Mouse (Mus musculus) ES-E14 (cell line): ENCODE results near the gene Cntn4.

Experiments used
- CHD2 ChIP-seq: IDR thresholded peaks from 2 replicates; pipeline ENCODE4 v1.6.1; 2014; ENCODE audit warnings: mild to moderate bottlenecking, low read depth, low read length, inconsistent platforms
- HCFC1 ChIP-seq: IDR thresholded peaks from 2 replicates; pipeline ENCODE4 v1.6.1; 2012; ENCODE audit warnings: low read length, inconsistent platforms, borderline replicate concordance; ENCODE audit not compliant: insufficient read depth
- MAFK ChIP-seq: IDR thresholded peaks from 2 replicates; pipeline ENCODE4 v1.6.1; 2014; ENCODE audit warnings: mild to moderate bottlenecking, low read depth, low read length, inconsistent platforms; ENCODE audit not compliant: insufficient read depth
- ZC3H11A ChIP-seq: IDR thresholded peaks from 2 replicates; pipeline ENCODE4 v1.6.1; 2012; ENCODE audit warnings: low read depth, mild to moderate bottlenecking, inconsistent platforms, low read length, borderline replicate concordance
- ZNF384 ChIP-seq: IDR thresholded peaks from 2 replicates; pipeline ENCODE4 v1.6.1; 2012; ENCODE audit warnings: low read depth, low read length, inconsistent platforms

DNA sequence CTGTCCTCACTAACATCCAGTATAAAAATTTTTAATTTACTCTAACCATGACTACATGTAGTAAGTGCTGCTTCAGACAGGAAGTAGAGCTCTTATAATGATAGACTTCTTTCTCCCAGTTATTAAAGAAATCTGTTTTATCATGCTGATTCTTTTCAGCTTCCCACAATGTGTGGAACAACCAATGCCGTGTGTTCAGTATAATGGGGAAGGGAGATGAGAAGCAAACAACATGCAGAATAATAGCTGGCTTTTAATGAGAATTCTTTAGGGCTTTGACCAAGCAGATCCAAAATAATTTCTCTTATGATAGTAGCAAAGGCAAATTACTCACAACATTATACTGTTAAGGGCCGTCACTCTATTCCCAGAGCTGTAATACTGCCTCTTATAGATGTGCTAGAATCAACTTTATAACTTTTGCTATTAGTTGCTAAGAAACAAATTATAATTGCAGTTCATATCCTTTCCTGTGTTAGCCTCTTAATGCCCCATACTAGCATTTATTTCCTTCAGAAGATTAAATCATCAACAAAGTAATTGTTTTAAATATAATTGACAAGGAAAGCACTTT is 710.5 kb downstream of the Cntn4 start:
- TF ChIP-seq ZC3H11A (no peak), CHD2 (no peak), MAFK (no peak), ZNF384 (no peak), HCFC1 (no peak)
